Mouse (Mus musculus) lung, postnatal 4 days (tissue): Measurements from ENCODE around the gene Sfxn1.
A peak's percentile ranks its signal among the peaks of the same experiment; 100 is the strongest.

Experiments used
- DNase-seq, 2 experiments: peaks; one replicate each; pipeline ENCODE4 v3.0.0; 2021

Gene Sfxn1

GRCm38 (mm10) chr13:54077470-54078174 lies 6.0 kb downstream of the Sfxn1 start:
- no peak for DNase-seq

GRCm38 (mm10) chr13:54079782-54080759 lies 8.4 kb downstream of the Sfxn1 start:
- DNase-seq: no peak

- DNase-seq: no peak
These were observed 9.1 kb downstream of the Sfxn1 start for GRCm38 (mm10) chr13:54080785-54081184.

- DNase-seq: no peak
These were observed 11.3 kb downstream of the Sfxn1 start for GRCm38 (mm10) chr13:54082946-54083345.

GRCm38 (mm10) chr13:54084178-54084577 lies 12.5 kb downstream of the Sfxn1 start:
- DNase-seq: no peak

GRCm38 (mm10) chr13:54084826-54085225 lies 13.2 kb downstream of the Sfxn1 start:
- no peak for DNase-seq

GRCm38 (mm10) chr13:54085266-54085665 lies 13.6 kb downstream of the Sfxn1 start:
- DNase-seq: no peak

- DNase-seq: no peak
These were observed 20.1 kb downstream of the Sfxn1 start for GRCm38 (mm10) chr13:54091719-54092118.

GRCm38 (mm10) chr13:54094349-54094748 lies 22.7 kb downstream of the Sfxn1 start:
- DNase-seq: no peak

GRCm38 (mm10) chr13:54094963-54095362 lies 23.3 kb downstream of the Sfxn1 start:
- no peak for DNase-seq

GRCm38 (mm10) chr13:54095721-54096120 lies 24.1 kb downstream of the Sfxn1 start:
- no peak for DNase-seq

GRCm38 (mm10) chr13:54097227-54097626 lies 25.6 kb downstream of the Sfxn1 start:
- DNase-seq: no peak

- DNase-seq: no peak
These were observed 26.1 kb downstream of the Sfxn1 start for GRCm38 (mm10) chr13:54097797-54098196.

- no peak for DNase-seq
These were observed 29.6 kb downstream of the Sfxn1 start for GRCm38 (mm10) chr13:54101031-54101820.

- DNase-seq: no peak
These were observed 30.4 kb downstream of the Sfxn1 start for GRCm38 (mm10) chr13:54102061-54102460.

- DNase-seq: no peak
These were observed 31.6 kb downstream of the Sfxn1 start for GRCm38 (mm10) chr13:54103271-54103670.

- DNase-seq: no peak
These were observed 32.2 kb downstream of the Sfxn1 start for GRCm38 (mm10) chr13:54103866-54104265.

GRCm38 (mm10) chr13:54113819-54114550 lies 42.3 kb downstream of the Sfxn1 start:
- peak; percentile 62 to 76 for DNase-seq

GRCm38 (mm10) chr13:54114931-54115330 lies 43.3 kb downstream of the Sfxn1 start:
- no peak for DNase-seq

- no peak for DNase-seq
These were observed 44.1 kb downstream of the Sfxn1 start for GRCm38 (mm10) chr13:54115779-54116178.

- DNase-seq: no peak
These were observed 46.7 kb downstream of the Sfxn1 start for GRCm38 (mm10) chr13:54118355-54118754.

GRCm38 (mm10) chr13:54137756-54138410 lies 66.2 kb downstream of the Sfxn1 start:
- DNase-seq: no peak
